Mouse (Mus musculus) lung, postnatal 0 days (tissue): Measurements from ENCODE around the gene Pcyox1. TPM values are rescaled to one million over a fixed set of nuclear protein-coding genes. Genes with fewer than 3 reads are reported as not detected.
A peak's percentile ranks its signal among the peaks of the same experiment; 100 is the strongest.

Source experiments
- ATAC-seq: fragments of 200-750 bp; cut with Nextera tagmentation; 2 replicates; pipeline ENCODE4 v1.8.0; 2017; ENCODE audit warnings: moderate library complexity
- DNase-seq: peaks from one replicate; pipeline ENCODE4 v3.0.0-alpha.2; 2016; ENCODE audit warnings: low spot score
- H3K27ac ChIP-seq: fragments of 300-500 bp; sonication (generic); 2 replicates; pipeline ENCODE4 v1.5.1; 2014; ENCODE audit warnings: antibody characterized with exemption, mild to moderate bottlenecking, low read length, mixed read lengths
- H3K27me3 ChIP-seq: fragments of 300-500 bp; sonication (generic); replicated peaks from 2 replicates; pipeline ENCODE4 v1.6.1; 2014; ENCODE audit warnings: low read length, mixed read lengths; ENCODE audit not compliant: insufficient read depth
- H3K36me3 ChIP-seq: fragments of 300-500 bp; sonication (generic); 2 replicates; pipeline ENCODE4 v1.6.1; 2014; ENCODE audit warnings: low read length, mixed read lengths; ENCODE audit not compliant: insufficient read depth
- H3K4me1 ChIP-seq: fragments of 300-500 bp; sonication (generic); 2 replicates; pipeline ENCODE4 v1.6.1; 2014; ENCODE audit warnings: antibody characterized with exemption, low read depth, low read length, mixed read lengths; ENCODE audit not compliant: insufficient read depth
- H3K4me2 ChIP-seq: fragments of 300-500 bp; sonication (generic); replicated peaks from 2 replicates; pipeline ENCODE4 v1.6.1; 2014; ENCODE audit warnings: low read depth, mild to moderate bottlenecking, low read length, moderate library complexity, mixed read lengths
- H3K4me3 ChIP-seq: fragments of 300-500 bp; sonication (generic); 2 replicates; pipeline ENCODE4 v1.5.1; 2014; ENCODE audit warnings: low read depth, low read length
- H3K9ac ChIP-seq: fragments of 300-500 bp; sonication (generic); replicated peaks from 2 replicates; pipeline ENCODE4 v1.6.1; 2014; ENCODE audit warnings: low read depth, mild to moderate bottlenecking
- H3K9me3 ChIP-seq: fragments of 300-500 bp; sonication (generic); 2 replicates; pipeline ENCODE4 v1.6.1; 2016; ENCODE audit warnings: low read length, mixed read lengths
- CTCF ChIP-seq: IDR thresholded peaks from 2 replicates; pipeline ENCODE4 v1.5.1; 2016; ENCODE audit warnings: antibody characterized with exemption, mild to moderate bottlenecking
- EP300 ChIP-seq: IDR thresholded peaks from 2 replicates; pipeline ENCODE4 v1.6.1; 2016; ENCODE audit warnings: antibody characterized with exemption, mild to moderate bottlenecking, control low read depth
- WGBS: fragments of 180-500 bp; shearing (Covaris S2); extraction: QIAGEN DNeasy Blood & Tissue Kit; methylation state at CpG from one replicate; pipeline ENCODE4 v1.1.7; 2014; 5-methylcytosine and 5-hydroxymethylcytosine counted together
- polyA plus RNA-seq: library from polyadenylated mRNA; unstranded; fragments of >200 nt; fragmentation: Nextera tagmentation; extraction: Ambion mirVana; gene quantifications from 2 replicates; pipeline ENCODE4 v1.2.1, GENCODE M21; 2015

Gene Pcyox1
- polyA plus RNA-seq, 1 experiment from 2014 or later = 54.2 TPM

DNA sequence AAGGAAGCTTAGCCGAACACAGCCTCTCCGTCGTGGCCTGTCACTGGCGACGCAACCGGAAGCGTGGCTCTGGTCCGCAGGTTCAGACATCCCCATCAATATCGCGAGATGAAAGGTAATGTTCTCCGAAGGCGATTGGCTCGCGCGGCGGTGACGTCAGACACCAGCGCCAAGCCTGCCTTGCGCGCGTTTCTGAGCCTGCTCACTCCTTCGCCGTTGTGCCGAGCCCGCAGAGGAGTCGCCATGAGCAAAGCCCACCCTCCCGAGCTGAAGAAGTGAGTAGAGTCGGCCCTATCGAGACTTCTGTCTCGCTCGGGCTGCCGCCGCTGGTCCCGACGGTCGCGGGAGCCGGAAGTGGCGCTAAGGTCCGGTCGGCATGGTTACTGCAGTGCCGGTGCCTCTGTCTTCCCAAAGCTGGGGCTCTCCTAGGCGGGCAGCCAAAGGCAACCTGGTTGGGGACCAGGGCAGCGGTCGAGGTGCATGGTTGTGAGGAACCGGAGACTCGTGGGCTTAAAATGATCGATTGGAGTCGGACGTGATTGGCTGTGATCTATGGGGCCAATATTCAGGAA, 25.5 kb downstream of the Pcyox1 start:
- Histone ChIP-seq H3K4me3 (peak overlapping the region; percentile 79), H3K9ac (peak overlapping the region; percentile 92), H3K27ac (peak overlapping the region; percentile 69), H3K4me1 (peaks cover 3% of the 10 kb centered on the region; the same call in 1 of the 2 replicates), H3K27me3 (no peaks in the 10 kb centered on the region), H3K4me2 (peak overlapping the region; percentile 78), H3K36me3 (no peaks in the 10 kb centered on the region), H3K9me3 (no peaks in the 10 kb centered on the region)
- 3% methylated on average over 50 of the region's 50 CpGs for WGBS
- TF ChIP-seq EP300 = peak; percentile 14
- TF ChIP-seq CTCF = no peak
- DNase-seq = peak; percentile 99
- ATAC-seq = peak; percentile 98

DNA sequence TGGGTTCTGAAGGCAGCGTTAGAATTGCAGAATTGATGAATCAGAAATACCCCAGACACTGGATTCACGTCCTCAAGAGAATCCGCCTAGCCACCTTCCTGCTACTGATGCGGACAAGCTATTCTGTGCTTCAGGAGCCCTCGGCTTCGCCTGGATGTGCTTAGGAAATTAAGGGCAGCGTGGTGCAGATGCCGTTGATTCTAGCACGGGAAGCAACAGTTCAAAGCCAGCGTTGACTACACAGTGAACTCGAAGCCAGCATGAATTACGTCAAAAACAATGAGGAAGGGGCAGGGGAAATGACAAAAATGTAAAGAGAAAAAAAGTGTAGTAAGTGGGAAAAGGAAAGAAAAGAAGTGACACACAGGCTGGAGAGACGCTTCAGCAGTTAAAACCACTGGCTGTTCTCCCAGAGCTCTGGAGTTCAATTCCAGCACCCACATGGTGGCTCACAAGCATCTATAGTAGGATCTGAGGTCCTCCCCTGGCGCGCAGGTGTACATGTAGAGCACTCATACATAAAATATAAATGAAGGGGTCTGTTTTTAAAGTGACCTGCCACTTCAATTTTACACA, 26.1 kb downstream of the Pcyox1 start, which contains the start of gene Snrpg:
TSS of gene Snrpg (plus strand) at position 541 of the 576 bp plus-strand sequence.
- DNase-seq (peak; percentile 17), ATAC-seq (peak; percentile 16)
- H3K4me2 ChIP-seq = peak within 1 kb of the TSS; percentile 78
- no peaks in the 10 kb centered on the region for H3K36me3 ChIP-seq
- peak within 1 kb of the TSS; percentile 92 for H3K9ac ChIP-seq
- H3K27me3 ChIP-seq = no peaks in the 10 kb centered on the region
- TF ChIP-seq EP300 = no peak; the same call in 1 of the 2 replicates
- no peak for TF ChIP-seq CTCF
- WGBS = 15% methylated on average over 15 of the region's 15 CpGs
- peak within 1 kb of the TSS; percentile 79 for H3K4me3 ChIP-seq
- peaks cover 3% of the 10 kb centered on the region; the same call in 1 of the 2 replicates for H3K4me1 ChIP-seq
- H3K9me3 ChIP-seq = no peaks in the 10 kb centered on the region
- peak within 1 kb of the TSS; percentile 69 for H3K27ac ChIP-seq

DNA sequence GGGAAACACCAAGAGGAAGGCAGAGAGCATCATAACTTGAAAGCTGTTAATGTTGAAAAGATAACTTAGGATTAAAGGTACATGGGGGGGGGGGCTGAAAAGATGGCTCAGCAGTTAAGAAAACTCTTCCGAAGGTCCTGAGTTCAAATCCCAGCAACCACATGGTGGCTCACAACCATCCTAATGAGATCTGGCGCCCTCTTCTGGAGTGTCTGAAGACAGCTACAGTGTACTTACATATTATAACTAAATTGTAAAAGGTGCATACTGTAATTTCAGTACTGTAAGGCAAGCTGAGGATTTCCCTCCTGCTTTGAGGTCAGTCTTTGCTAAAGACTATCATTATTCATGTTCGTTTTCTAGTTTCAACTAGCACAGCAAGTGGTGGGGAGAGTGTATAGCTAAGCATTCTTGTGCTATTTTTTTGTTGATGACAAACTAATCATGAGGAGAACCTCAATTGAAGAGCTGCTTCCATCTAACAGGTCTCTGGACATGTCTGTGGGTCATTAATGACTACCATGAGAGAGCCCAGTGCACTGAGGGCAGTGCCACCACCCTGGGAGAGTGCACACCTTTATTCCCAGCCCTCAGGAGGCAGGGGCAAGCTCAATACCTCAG, 26.8 kb downstream of the Pcyox1 start:
- Histone ChIP-seq H3K4me3 (no peak overlapping the region), H3K4me2 (0 out of 2 replicates have a peak overlapping the region, but pooled peaks have one; percentile 78), H3K4me1 (peaks cover 3% of the 10 kb centered on the region; the same call in 1 of the 2 replicates), H3K9me3 (no peaks in the 10 kb centered on the region), H3K9ac (no peak overlapping the region), H3K27ac (0 out of 2 replicates have a peak overlapping the region, but pooled peaks have one; percentile 69), H3K36me3 (no peaks in the 10 kb centered on the region), H3K27me3 (no peaks in the 10 kb centered on the region)
- TF ChIP-seq CTCF = peak; percentile 52
- no peak for TF ChIP-seq EP300
- WGBS = 67% methylated on average over 3 of the region's 3 CpGs
- ATAC-seq = no peak
- no peak for DNase-seq

DNA sequence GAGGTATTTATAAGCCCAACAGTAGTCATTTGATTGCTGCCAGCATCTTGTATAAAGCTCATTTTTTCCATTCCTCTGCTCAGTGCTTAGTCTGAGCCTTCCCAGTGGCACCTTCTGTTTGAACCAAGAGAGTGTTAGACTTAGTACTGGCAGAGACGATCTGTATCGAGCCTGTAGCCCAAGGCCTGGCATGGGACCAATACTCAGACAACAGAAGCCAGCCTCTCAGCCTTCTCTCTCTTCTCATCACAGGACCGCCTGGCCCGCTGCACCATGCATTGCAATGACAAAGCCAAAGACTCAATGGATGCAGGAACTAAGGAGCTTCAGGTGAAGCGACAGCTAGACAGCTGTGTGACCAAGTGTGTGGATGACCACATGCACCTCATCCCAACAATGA, 28.5 kb downstream of the Pcyox1 start:
- H3K36me3 ChIP-seq = no peaks in the 10 kb centered on the region
- H3K27me3 ChIP-seq = no peaks in the 10 kb centered on the region
- no peaks in the 10 kb centered on the region for H3K9me3 ChIP-seq
- TF ChIP-seq CTCF (no peak), EP300 (no peak)
- peaks cover 3% of the 10 kb centered on the region; the same call in 1 of the 2 replicates for H3K4me1 ChIP-seq
- DNase-seq = no peak
- no peak overlapping the region for H3K4me3 ChIP-seq
- no peak overlapping the region for H3K9ac ChIP-seq
- H3K27ac ChIP-seq = no peak overlapping the region
- ATAC-seq = no peak
- no peak overlapping the region for H3K4me2 ChIP-seq
- WGBS = 93% methylated on average over 5 of the region's 5 CpGs

DNA sequence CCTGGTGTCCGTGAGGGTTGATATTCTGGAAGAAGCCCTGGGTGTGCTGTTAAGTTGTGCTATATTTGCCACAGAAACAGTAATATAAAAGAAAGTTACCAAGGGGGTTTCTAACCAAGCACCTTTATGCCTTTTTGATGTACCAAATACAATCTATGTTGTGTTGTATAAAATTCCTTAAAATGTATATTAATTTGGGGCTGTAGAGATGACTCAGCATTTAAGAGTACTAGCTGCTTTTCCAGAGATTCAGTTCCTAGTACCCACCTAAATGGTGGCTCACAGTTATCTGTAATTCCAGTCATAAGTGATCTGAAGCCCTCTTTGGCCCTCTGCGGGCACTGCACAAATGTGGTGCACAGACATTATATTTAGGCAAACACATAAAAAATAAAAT, 30.1 kb downstream of the Pcyox1 start:
- Histone ChIP-seq H3K27me3 (no peaks in the 10 kb centered on the region), H3K9ac (no peak overlapping the region), H3K4me2 (no peak overlapping the region), H3K4me1 (peaks cover 3% of the 10 kb centered on the region; the same call in 1 of the 2 replicates), H3K27ac (no peak overlapping the region), H3K36me3 (no peaks in the 10 kb centered on the region), H3K9me3 (no peaks in the 10 kb centered on the region), H3K4me3 (no peak overlapping the region)
- no peak for DNase-seq
- TF ChIP-seq EP300 (no peak), CTCF (no peak)
- 40% methylated on average over 2 of the region's 2 CpGs for WGBS
- ATAC-seq = no peak

DNA sequence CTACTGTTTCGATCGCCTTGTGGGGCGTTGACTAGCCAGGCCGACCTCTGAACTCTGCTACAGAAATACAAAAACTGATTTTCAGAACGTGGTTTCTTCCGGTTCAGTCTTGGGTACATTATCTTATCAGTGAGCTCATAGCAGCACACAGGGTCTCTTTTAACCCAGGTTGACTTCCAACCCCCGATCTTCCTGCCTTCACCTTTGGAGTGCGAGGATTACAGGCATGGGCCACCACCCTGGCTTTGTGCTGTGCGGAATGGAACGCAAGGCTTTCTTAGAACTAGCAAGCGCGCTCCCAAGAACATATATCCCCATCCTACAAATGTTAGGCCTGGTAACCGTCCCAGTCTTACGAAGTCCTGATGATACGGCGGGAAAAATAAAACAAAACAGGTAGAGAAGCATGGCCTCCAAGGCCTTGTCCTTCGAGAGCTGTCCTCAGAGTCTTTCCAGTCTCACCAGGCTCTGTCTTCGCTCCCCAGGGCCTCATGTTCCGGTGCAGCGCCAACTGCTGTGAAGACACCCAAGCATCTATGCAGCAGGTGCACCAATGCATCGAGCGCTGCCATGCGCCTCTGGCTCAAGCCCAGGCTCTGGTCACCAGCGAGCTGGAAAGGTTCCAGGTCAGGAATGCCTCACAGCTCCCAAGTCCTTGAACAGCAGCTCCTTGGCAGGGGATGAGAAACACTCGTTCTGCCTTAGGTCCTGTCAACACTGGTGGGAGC, 30.7 kb downstream of the Pcyox1 start:
- H3K4me3 ChIP-seq = peak overlapping the region; percentile 67
- 24% methylated on average over 25 of the region's 25 CpGs for WGBS
- H3K27me3 ChIP-seq = no peaks in the 10 kb centered on the region
- no peaks in the 10 kb centered on the region for H3K36me3 ChIP-seq
- DNase-seq (peak; percentile 76), ATAC-seq (no peak)
- H3K9ac ChIP-seq = peak overlapping the region; percentile 75
- H3K4me1 ChIP-seq = peaks cover 3% of the 10 kb centered on the region; the same call in 1 of the 2 replicates
- H3K27ac ChIP-seq = peak overlapping the region; percentile 82
- TF ChIP-seq EP300 = no peak
- no peak for TF ChIP-seq CTCF
- no peaks in the 10 kb centered on the region for H3K9me3 ChIP-seq
- H3K4me2 ChIP-seq = peak overlapping the region; percentile 91
